Mouse (Mus musculus) pancreas, adult 10 weeks (tissue): ENCODE measurements around the gene Gal3st2. TPM values are rescaled to one million over a fixed set of nuclear protein-coding genes. Genes with fewer than 3 reads are reported as not detected.

ENCODE experiments used
- polyA plus RNA-seq: library from polyadenylated mRNA; stranded (reverse); fragments of 350-450 nt; fragmentation: Illumina TruSeq; extraction: RNeasy Lipid Tissue Mini Kit (QIAGEN cat#74804); gene quantifications from one replicate; pipeline ENCODE4 v1.2.3, GENCODE M21; 2015; ENCODE audit warnings: low read depth, low replicate concordance; ENCODE audit not compliant: insufficient read depth

Gene Gal3st2
- polyA plus RNA-seq: 0.37 TPM

GRCm38 (mm10) chr1:93861048-93861447, at the start of gene Gal3st2:
Gene Gal3st2 (plus strand): TSS chr1:93861306.

GRCm38 (mm10) chr1:93824609-93825008, 36.5 kb upstream of the Gal3st2 start, which contains the start of gene D2hgdh:
Gene D2hgdh (plus strand): TSS chr1:93824909.

GRCm38 (mm10) chr1:93918011-93918410, 56.9 kb downstream of the Gal3st2 start, which contains the start of gene Gal3st2b:
Gene Gal3st2b (plus strand): TSS chr1:93918311.

Other genes starting within 250 kb of the Gal3st2 start
- 56.8 TPM for gene Stk25, start 202.6 kb upstream of the Gal3st2 start, polyA plus RNA-seq
- gene Bok, start 175.6 kb upstream of the Gal3st2 start, polyA plus RNA-seq: 14.0 TPM
- gene Atg4b, start 109.8 kb upstream of the Gal3st2 start, polyA plus RNA-seq: 13.9 TPM
- 11.6 TPM for gene Thap4, start 106.4 kb upstream of the Gal3st2 start, polyA plus RNA-seq
- gene Dtymk, start 59.4 kb upstream of the Gal3st2 start, polyA plus RNA-seq: 18.4 TPM
- 3.7 TPM for gene Ing5, start 57.3 kb upstream of the Gal3st2 start, polyA plus RNA-seq
- gene D2hgdh, start 36.4 kb upstream of the Gal3st2 start, polyA plus RNA-seq: 9.2 TPM
- gene Gal3st2b, start 57.0 kb downstream of the Gal3st2 start, polyA plus RNA-seq: not detected
- not detected for gene Gal3st2c, start 129.2 kb downstream of the Gal3st2 start, polyA plus RNA-seq
- gene Neu4, start 159.1 kb downstream of the Gal3st2 start, polyA plus RNA-seq: not detected
- gene Pdcd1, start 191.2 kb downstream of the Gal3st2 start, polyA plus RNA-seq: not detected